Mouse (Mus musculus): ENCODE data around the gene Ptpn5. TPM values are rescaled to one million over a fixed set of nuclear protein-coding genes. Genes with fewer than 3 reads are reported as not detected.

Ptpn5 gene
- 1 to 10 TPM; 2.1 to 9.3 TPM for polyA plus RNA-seq (2017; shearing (Covaris generic))

DNA sequence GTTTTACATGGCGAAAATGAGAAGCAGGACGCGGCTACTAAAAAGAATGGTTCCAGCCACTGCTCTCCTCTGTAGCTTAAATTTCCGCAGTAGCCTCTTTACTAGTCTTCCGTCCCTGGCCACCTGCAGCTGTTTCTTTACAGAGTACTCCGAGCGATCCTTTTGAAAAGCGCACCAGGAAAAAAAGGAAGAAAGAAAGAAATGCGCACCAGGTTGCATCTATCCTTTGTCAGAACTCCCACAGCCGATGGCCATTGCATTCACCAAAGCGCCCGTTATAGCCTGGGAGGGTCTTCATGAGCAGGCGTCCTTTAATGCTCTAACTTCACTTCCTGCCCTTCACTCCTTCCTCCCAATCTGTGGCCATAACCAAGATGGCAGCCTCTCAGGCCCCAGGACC is at the start of gene Ptpn5:
Ptpn5 (minus strand) TSS at position 354 of the 400 bp plus-strand sequence.
- no peak for ATAC-seq

DNA sequence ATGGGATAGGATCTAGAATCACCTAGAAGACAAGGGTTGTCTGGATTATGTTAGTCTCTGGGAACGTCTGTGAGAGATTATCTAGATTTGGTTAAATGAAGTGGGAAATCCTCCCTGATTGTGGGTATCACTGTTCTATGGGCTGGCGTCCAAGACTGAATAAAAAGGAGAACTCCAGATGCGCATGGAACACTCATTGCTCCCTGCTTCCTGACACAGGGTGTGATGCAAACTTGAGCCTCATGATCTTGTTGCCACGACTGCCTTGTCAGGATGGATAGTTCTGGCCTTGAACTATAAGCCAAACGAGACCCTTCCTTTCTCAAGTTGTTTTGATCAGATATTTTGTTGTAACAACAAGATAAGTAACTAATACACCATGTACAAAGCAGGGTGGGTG is 37.3 kb upstream of the Ptpn5 start:
- ATAC-seq, result no peak

DNA sequence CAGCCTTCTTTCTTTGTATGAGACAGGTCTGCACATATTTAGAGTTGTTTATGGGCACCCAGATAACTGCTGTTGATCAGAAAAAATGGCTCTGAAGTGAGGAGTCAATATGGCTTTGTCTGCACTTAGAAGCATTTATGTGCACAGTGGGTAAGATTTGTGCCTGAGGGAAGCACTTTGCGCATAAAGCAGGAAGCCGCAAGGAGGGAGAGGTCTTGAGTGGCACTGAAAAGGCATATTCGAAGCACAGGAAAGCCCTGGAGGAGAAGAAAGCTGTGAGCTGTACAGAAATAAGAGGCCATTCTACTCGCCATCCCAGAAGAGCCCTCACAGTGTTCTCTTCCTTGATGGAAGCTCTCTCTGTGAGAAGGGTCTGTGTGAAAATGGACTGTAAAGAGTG is 31.5 kb upstream of the Ptpn5 start:
- no peak for ATAC-seq

DNA sequence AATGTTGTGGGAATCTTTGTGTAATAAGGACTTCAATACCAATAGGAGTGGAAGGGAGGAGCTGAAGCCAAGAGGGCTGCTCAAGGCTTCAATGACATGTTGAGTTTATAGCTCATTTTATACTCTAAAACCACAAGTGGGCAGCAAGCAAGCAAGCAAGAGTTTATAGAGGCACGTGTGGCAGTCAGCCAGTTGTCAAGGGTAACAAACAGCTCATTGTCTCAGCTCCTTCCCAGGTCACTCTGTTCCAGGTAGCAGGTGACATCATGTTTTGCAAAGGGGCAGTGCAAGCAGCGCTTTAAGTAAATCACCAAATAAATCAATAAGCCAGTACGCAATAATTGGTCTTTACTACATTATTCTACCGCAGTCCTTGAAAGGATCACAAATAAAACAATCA is 29.7 kb upstream of the Ptpn5 start:
- no peak for ATAC-seq

DNA sequence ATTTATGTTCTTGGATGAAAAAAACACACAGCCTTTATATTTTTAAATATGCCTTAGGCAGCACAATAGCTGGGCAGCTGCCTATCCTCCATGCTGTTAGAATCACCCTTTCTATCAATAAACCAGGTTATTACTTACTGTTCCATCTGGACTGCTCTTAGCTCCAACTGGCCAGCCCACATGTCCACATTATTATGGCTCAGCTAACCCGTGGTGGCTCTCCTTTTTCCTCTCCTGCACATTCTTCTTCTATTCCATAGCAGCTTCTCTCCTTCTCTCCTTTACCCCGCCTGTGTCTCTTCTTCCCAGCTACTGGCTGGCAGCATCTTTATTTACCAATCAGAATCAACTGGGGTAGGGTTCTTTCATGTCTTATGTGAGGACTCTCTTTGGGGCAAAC is 25.0 kb upstream of the Ptpn5 start:
- no peak for ATAC-seq

DNA sequence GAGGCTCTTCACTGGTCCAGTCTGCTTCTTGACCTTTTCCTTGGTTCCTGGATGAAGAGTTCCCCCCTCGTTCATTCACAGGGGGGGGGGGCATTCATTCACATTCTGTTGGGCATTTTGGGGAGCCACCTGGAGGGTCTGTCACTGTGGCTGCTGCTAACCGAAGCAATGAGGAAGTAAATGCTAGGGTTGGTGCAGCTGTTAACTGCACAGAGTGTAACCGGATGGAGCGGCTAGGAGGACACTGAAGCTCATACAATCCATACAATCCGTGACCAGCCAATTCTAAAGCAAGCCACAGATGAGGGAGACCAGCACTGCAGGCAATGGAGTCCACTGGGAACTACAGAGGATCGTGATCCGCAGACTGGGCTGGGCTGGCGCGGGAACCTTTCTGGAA is 24.3 kb upstream of the Ptpn5 start:
- no peak for ATAC-seq

DNA sequence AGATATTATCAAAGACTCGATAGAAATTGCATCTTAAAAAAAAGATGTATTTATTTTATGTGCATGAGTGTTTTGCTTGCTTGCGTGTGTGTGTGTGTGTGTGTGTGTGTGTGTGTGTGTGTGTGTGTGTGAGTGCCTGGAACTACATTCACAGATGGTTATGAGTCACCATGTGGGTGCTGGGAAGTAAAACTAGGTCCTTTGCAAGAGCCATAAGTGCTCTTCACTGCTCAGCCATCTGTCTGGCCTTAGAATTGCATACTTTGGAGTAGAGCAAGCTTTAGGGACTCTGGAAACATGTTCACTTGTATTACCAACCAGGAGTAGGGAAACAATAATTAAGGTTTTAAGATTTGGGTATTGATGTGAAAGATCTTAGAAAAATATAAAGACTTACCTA is 22.4 kb upstream of the Ptpn5 start:
- no peak for ATAC-seq

DNA sequence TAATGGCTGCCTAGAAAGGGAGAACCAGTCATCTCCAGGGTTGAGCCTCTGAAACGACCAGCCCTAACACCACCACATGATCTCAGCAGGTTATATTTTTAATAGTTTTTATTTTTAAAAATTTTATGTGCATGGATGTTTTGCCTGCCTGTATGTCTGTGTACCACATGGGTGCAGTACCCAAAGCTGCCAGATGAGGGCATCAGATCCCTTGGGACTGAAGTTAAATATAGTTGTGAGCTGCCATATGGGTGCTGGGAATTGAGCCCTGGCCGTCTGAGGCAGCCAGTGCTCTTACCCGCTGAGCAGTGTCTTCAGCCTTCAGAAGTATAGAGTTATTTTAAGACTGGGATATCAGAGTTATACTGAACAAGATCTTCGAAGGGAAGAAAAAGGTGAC is 21.9 kb upstream of the Ptpn5 start:
- no peak for ATAC-seq

DNA sequence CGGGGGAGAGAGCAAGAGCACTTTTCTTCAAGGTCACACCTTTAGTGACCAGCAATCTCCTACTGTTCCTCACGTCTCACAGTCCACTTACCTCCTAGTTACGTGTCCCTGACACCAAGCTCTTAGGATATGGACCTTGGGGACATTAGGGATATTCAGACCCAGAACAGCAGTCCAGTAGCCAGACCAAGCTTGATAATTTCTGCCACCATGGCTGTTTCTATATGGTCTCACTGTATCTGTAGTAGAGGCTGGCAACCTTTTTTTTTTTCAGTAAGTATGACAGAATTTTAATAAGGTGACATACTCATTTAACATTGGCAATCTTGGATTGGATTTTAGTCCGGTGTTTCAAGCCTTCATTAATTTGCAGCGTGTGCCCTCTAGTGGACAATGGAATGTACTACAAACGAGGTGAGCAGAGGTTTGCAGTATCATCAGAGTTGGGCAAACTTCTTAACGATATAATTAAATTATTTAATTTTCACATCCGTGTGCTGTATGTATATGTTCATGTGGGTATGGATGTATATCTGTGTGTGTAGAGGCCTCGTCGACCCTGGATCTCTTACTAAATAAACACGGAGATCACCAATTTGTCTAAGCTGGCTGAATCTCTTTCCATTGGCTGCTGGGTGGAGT is 17.1 kb upstream of the Ptpn5 start:
- ATAC-seq, result peak; percentile 69

DNA sequence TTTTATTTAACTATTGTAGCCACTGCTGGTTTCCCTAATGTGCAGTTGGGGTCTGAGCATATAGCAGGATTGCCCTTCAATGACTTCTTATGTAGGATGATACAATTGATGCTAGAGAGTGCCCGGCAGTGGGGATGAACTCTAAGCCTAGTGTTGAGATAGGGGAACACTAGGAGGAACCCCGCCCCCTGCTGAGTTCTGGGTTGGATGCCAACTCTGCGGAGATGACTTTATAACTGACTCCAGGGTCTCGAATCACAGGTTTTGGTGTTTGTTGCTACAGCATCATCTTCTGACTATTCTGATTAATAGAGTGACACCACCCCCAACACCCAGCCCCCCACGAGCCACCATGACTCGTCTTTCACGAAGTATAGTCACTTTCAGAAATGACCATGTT is 14.8 kb upstream of the Ptpn5 start:
- ATAC-seq, result no peak

DNA sequence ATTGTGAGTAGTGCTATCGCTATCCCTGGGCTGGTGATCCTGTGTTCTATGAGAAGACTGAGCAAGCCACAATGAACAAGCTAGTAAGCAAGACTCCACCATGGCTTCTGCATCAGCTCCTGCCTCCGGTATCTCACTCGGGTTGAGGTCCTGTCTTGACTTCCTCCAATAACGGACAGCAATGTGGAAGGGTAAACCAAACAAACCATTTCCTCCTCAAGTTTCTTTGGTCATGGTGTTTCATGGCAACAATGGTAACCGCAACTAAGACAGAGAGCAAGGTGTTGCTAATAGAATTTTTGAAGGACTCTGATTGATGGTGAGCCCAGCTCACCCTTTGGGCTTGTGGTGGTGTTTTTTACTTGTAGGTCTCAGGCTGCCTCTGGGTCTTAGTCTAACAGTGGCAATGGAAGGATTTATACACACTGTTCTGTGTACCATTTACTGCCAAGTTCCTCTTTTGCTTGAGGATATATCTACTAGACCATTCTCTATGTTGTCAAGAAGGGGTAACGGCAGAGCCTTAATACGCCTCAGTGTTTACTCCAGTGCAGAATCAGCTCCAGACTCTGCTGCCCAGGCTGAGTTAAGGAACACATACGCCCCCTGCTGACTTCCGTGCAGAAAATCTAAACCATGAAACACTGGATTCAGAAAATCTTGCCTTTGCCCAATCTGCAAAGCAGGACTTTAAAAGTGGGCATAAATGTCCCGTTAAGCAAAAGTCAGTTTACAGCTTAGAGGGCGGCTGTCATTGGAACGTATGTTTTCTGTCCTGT is 12.7 kb upstream of the Ptpn5 start:
- peak; percentile 43 for ATAC-seq

DNA sequence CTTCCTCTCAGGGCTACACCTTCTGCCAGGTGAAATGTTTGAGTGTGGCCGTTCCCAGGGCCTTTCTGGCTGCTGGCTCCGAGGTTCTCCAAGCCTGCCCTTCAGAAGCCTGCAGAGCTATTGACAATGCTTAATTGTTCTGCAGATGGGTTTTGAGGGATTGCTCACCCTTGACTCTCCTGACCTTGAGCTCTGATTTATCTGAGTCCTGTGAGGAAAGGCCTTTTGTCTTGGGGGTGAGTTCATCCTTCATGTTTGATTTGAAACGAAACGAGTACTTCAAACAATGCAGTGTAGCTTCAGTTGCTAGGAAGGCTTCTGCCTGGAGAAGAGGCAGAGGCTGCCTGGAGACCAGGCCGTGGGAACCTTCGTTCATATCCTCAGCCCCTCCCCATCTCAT is 10.8 kb upstream of the Ptpn5 start:
- no peak for ATAC-seq

DNA sequence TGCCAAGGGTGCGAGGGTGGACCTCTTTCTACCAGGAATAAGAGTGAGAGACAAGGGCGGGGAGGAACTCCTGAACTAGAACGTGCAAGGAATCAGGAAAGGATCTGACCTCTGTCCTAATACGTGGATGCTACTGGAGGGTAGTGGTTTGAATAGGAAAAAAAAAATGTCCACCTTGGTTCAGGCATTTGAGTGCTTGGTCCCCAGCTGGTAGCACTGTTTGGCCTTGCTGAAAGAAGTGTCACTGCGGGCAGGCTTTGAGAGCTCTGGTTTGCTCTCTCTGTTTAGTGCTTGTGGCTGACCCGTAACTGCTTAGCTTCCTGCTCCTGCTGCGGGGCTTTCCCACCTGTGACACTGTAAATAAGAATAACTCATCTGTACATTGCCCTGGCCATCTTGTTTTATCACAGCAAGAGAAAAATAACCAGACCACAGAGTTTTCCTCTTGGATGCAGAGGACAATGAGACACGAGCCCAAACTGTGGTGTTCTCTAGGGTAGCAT is 6.4 kb upstream of the Ptpn5 start:
- ATAC-seq, result peak; percentile 43

DNA sequence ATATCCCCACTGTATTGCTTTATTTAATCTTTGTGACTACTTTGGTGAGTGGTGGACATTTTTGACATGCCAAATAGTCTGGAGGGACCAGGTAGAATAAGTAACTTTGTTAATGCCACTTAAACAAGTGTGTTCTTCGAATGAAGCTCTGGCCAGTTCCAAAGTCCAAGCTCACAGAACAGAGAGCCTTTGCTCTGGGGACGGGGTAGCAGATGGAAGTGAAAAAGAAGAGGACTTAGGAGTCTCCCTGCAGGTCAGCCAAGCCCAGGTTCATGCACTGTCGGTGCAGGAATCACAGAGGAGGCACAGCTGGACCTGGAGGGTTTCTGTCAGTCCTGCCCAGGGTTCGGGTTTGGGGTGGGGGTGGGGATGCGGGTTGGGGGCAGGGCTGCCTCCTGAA is 1.1 kb upstream of the Ptpn5 start:
- ATAC-seq, result no peak

DNA sequence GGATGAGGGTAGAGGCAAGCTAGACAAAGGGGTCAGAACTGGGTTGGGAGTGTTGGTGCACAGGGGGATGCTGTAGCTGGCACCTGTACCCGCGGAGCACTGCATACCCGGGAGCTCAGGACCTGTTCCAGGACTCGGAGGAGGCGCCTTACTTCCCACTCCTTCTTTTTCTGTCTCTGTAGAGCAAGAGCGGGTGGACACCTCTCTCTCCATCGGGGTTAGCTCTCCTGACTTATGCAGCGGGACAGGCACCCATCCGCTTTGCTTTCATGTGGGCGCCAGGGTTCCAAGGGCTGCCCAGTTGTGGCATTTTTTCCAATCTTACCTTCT is 588 bp downstream of the Ptpn5 start:
- no peak for ATAC-seq

DNA sequence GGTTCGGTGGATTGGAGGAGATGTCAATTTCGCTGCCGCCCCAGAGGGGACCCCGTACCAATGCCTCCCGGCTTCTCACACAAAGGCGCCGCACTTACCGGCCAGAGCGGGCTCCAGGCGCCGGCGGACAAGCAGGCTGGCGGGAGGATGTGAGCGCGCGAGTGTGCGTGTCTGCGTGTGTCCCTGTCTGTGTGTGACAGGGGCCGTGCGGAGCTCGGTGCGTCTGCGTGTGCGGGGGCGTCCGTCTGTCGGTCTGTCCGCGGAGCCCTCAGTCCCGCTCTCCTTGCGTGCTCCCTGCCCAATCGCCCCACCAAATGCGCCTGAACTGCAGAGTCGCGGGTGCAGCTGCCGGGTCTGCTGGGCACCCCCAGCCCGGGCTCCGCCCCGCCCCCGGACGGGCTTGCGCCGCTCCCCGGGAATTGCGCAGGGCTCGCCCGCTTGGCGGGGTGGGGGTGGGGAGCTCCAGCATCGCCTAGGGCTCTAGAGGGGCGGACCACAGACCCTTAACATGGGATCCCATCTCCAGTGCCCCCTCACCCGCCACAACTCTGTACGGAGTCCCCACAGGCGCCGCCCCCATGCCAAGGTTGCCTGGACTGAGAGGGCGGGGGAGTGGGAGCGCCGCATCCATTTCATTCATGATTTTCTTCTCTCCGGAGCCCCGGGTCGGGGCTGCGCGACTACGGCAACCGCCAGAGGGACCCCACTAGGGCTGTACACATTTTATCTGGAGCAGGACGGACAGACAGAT is 1.1 kb downstream of the Ptpn5 start:
- ATAC-seq, result no peak

DNA sequence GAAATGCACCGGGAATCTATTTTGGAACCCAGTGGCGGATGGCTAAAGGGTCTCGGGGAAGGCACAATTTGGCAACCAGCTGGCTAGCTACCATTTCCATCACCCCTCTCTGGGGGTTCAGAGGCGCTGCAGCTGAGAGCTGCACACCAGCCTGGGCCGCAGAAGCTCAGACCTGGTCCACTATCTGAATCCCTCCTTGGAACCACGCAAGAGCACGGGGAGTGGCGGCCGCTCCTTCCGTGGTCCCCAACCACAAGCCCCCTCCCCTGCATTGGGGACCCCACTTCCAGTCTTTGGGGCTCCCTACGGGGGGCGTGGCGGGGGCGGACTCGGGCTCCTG is 1.7 kb downstream of the Ptpn5 start:
- no peak for ATAC-seq

DNA sequence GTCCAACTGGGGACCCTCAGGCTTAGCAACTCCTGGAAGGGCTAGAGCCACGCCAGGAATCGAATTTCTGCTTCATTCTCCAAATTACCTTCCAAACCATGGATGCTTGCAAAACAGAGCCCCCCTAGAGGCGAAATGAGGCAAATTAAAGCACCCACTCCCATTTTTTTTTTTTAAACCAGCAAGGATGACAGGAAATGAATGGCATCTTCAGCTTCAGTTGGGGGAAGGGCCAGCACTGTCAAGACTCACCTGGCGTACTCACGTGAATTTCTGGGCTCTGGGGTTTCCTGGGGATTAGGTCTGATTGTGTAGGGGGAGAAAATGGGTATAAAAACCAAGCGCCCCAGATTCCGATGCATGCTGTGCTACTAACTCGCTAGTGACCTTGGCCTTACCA is 2.2 kb downstream of the Ptpn5 start:
- no peak for ATAC-seq

DNA sequence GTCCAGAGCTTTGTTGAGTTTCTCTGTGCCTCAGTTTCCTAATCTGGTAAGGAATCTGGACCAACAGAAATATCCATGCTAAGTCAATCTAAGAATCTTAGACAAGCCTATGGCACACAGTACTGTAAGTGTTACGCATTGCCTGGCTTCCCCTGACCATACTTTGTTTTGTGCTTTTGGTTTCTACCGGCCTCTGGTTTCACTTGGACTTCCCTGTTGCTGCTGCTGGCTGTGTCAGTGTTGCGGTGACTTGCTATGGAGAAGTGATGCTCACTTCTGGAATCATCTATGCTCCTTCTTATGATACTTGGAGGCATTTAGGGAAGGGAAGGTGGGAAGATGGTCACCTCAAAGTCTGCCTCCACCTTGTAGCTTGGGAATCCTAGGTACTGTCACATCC is 11.5 kb downstream of the Ptpn5 start:
- ATAC-seq, result no peak

DNA sequence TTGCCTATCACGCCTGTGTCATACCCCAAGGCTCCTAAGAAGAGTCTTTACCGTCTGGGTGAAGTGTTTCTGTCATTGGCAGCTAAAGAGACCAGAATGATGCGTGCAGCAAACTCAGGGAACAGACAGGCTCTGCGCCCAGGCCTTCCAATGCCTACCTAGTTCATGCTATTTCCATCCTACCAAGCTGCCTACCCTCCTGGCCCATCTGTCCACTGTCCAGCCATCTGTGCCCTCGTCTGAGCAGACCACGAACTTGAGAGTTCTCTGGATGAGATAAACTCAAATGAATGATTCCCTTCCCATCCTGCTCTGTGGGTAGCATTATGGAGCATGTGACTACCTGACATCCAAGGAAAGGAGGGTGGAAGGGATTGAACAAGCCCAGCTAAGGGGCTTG is 16.8 kb downstream of the Ptpn5 start:
- ATAC-seq, result no peak

DNA sequence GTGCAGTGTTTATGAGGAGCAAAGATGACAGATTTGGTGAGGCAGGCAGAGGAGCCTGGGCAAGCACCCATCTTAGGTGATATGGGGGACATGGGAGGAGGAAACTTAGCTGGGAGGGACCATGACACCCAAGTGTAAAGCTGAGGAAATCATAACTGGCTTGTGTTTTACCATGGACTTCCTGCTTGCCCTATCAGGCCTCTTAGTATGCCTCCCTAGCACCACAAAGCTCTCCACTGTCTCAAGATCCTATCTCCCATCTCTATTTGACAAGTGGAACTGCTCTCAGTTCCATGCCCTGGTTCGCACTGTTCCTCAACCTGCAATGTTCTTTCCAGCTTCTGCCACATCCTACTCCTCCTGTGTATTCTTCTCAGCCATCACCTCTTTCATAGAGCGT is 18.0 kb downstream of the Ptpn5 start:
- no peak for ATAC-seq

DNA sequence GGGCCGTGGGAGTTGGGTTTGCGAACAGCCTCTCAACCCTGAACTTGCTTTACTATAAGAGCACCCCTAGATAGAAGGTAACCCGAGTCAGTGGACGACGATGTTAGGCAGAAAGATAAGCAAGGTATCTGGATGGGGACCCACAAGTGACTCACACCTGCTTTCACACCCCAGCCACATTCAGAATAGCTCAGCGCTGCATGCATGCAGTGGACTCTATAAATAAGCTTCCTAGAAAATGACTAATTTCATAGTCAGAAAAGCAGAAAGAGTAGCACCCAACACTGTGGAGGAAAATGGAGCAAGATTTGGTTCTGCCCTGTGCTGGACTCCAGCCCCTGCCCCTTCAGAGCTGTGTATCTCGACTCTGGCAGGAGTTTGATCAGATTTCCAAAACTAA is 20.1 kb downstream of the Ptpn5 start:
- no peak for ATAC-seq

DNA sequence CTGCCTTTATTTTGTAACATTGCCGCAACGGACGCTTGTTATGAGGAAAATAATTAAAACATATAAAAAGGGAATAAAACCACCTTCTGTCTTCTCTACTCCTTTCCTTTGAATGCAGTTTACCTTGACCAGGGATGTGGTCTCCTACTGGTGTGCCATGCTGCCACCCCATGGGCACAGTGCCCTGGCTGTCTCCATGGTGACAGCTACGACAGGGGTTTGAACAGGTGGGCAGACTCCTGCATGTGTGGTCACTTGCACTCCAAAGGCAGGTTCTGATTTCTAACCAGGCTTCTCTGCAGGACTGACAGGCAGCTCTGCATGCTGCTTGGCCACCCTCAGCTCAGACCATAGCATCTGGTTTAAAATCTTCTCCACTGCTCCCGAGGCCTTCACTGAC is 21.4 kb downstream of the Ptpn5 start:
- no peak for ATAC-seq

DNA sequence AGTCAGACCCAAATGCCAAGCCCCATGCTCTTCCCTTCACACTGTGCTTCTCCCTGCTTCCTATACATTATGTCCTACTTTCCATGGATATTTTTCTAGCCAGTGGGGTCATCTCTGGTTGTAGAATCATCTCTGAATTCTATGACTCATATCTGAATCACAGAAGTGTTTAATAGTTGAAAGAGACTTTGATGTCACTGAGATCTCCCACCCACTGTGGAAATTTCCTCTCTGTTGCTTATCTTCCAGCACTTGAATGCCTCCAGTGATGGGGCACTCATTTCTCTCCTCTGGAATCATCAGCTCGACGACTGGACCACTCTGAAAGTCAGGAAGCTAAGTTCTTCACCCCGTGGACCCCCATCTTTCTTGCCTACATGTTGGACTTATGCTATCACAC is 22.4 kb downstream of the Ptpn5 start:
- peak; percentile 30 for ATAC-seq
